Mouse (Mus musculus) heart, adult 2 months (tissue): ENCODE measurements at regions not wholly inside any gene's neighbourhood (a gene's known extent, or its start where the extent isn't known, plus 50 kb on each side); places are given as distances from the start of the nearest gene placed in this dataset.

ENCODE experiments used
- DNase-seq, 2 experiments: peaks; one replicate each; pipeline ENCODE4 v3.0.0; 2021
- H3K27ac ChIP-seq: fragments of 200-600 bp; 2 replicates; pipeline ENCODE4 v1.8.1; 2022
- H3K27me3 ChIP-seq: fragments of 200-500 bp; 2 replicates; pipeline ENCODE4 v1.6.1; 2012; ENCODE audit warnings: mild to moderate bottlenecking, low read length, inconsistent platforms, mixed read lengths; ENCODE audit not compliant: control insufficient read depth, insufficient read depth
- H3K36me3 ChIP-seq: fragments of 200-500 bp; 2 replicates; pipeline ENCODE4 v1.6.1; 2012; ENCODE audit warnings: low read length, inconsistent platforms; ENCODE audit not compliant: control insufficient read depth, insufficient read depth
- H3K4me1 ChIP-seq: fragments of 200-500 bp; 2 replicates; pipeline ENCODE4 v1.6.1; 2011; ENCODE audit warnings: low read length; ENCODE audit not compliant: control insufficient read depth, insufficient read depth
- H3K4me3 ChIP-seq: fragments of 200-600 bp; 2 replicates; pipeline ENCODE4 v1.8.1; 2022
- H3K79me2 ChIP-seq: fragments of 200-500 bp; replicated peaks from 2 replicates; pipeline ENCODE4 v1.6.1; 2012; ENCODE audit warnings: mild to moderate bottlenecking, inconsistent platforms, low read length, moderate library complexity, mixed read lengths; ENCODE audit not compliant: control insufficient read depth, insufficient read depth
- H3K9ac ChIP-seq: fragments of 200-500 bp; 2 replicates; pipeline ENCODE4 v1.6.1; 2012; ENCODE audit warnings: low read depth, mild to moderate bottlenecking, control low read depth, inconsistent platforms, low read length, mixed read lengths
- CTCF ChIP-seq: fragments of 200-600 bp; IDR thresholded peaks from 2 replicates; pipeline ENCODE4 v1.8.1; 2022; ENCODE audit warnings: antibody characterized with exemption, mild to moderate bottlenecking, moderate library complexity
- EP300 ChIP-seq: fragments of 200-500 bp; IDR thresholded peaks from 2 replicates; pipeline ENCODE4 v1.6.1; 2011; ENCODE audit warnings: low read depth, low read length, control low read depth; ENCODE audit not compliant: insufficient read depth
- POLR2A ChIP-seq: fragments of 200-500 bp; IDR thresholded peaks from 2 replicates; pipeline ENCODE4 v1.6.1; 2011; ENCODE audit warnings: mild to moderate bottlenecking, low read depth, low read length, control low read depth; ENCODE audit not compliant: insufficient read depth
- WGBS: fragments of 180-500 bp; shearing (Covaris S2); methylation state at CpG from one replicate; pipeline ENCODE4 v1.1.7; 2018; 5-methylcytosine and 5-hydroxymethylcytosine counted together
- intact Hi-C: fragments of 180-260 bp; cut with DNase I; formaldehyde crosslinking; loops from one replicate; pipeline ENCODE4 v1.15.1; 2025

- H3K27me3 ChIP-seq: no peaks in the 10 kb centered on the region
- no peaks in the 10 kb centered on the region for H3K4me1 ChIP-seq
- DNase-seq: no peak
- 51% methylated on average over 1 of the region's 1 CpGs for WGBS
- H3K36me3 ChIP-seq: no peaks in the 10 kb centered on the region
- TF ChIP-seq POLR2A: no peak
- no peak for TF ChIP-seq EP300
- TF ChIP-seq CTCF: no peak
- H3K9ac ChIP-seq: no peak overlapping the region
- H3K79me2 ChIP-seq: no peaks in the 10 kb centered on the region
- no peak overlapping the region for H3K27ac ChIP-seq
- intact Hi-C loops: no loop called here
- no peak overlapping the region for H3K4me3 ChIP-seq
Observed at GRCm38 (mm10) chr8:128239783-128240182, 118.6 kb upstream of the Nrp1 start.

DNA sequence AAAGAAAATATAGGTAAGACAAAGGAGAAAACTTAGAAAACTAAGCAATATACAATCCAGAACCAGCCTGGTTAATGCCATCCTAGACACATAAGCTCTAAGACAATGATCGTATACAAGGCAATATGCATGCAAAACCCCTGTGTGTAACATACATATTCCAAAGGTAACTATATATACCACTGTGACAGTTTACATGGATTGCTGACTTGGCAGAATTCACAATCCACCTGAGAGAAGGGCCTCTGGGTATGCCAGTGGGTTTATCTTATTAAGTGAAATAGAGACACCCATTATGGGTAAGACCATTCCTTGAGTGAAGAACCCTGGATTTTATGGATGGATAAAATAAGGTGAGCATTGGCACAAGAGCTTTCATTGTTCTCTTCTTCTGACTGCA lies 117.2 kb upstream of the Nrp1 start:
- 96% methylated on average over 1 of the region's 1 CpGs for WGBS

DNA sequence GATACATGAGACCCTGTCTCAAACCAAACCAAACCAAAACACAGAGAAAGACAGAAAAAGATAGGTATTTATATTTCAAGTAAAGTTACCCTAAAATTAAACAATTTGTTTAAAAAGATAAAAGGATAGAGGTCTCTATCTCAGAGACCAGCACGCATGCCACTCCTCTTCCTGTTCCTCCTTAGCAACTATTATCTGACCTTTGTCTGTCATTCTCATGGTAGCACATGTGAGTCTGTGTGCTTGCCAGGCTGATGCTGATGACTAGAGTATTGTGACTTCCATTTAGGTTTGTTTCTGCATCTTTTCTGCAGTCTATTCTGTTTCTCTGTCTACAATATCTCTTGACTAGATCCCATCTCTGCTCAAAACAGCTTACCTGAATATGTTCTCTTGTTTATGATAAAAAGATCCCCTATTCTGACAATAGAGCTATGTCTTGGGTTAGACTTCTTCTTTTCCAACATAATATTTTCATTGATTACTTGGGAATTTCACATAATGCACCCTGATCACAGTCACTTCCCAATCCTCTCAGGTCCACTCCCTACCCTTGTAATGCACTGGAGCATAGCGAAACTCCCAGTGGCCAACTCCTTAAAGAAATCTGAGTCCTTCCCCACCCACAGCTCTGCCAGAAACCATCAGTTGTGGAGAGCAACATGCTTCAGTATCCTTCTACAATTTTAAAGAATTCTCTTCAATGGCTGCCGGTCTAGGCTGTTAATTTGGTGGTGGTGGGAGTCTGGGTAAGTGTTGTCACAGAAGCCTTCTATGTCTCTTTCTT lies 115.7 kb upstream of the Nrp1 start:
- Histone ChIP-seq H3K9ac (no peak overlapping the region), H3K27ac (no peak overlapping the region), H3K36me3 (no peaks in the 10 kb centered on the region), H3K4me1 (no peaks in the 10 kb centered on the region), H3K79me2 (no peaks in the 10 kb centered on the region), H3K27me3 (no peaks in the 10 kb centered on the region), H3K4me3 (no peak overlapping the region)
- TF ChIP-seq EP300 (no peak), CTCF (no peak), POLR2A (no peak)
- no peak for DNase-seq
- WGBS: 82% methylated on average over 3 of the region's 3 CpGs
- intact Hi-C loops: no loop called here

More for the DNA sequence above, 117.2 kb upstream of the Nrp1 start:
- H3K27ac ChIP-seq: no peak overlapping the region
- no peak overlapping the region for H3K4me3 ChIP-seq
- TF ChIP-seq EP300 (no peak), POLR2A (no peak), CTCF (no peak)
- no peak for DNase-seq
- H3K36me3 ChIP-seq: no peaks in the 10 kb centered on the region
- H3K4me1 ChIP-seq: no peaks in the 10 kb centered on the region
- H3K27me3 ChIP-seq: no peaks in the 10 kb centered on the region
- no peak overlapping the region for H3K9ac ChIP-seq
- intact Hi-C loops: no loop called here
- H3K79me2 ChIP-seq: no peaks in the 10 kb centered on the region

- no peak for DNase-seq
- Histone ChIP-seq H3K4me1 (no peaks in the 10 kb centered on the region), H3K9ac (no peak overlapping the region), H3K27me3 (no peaks in the 10 kb centered on the region), H3K36me3 (no peaks in the 10 kb centered on the region), H3K27ac (no peak overlapping the region), H3K79me2 (no peaks in the 10 kb centered on the region), H3K4me3 (no peak overlapping the region)
- intact Hi-C loops: no loop called here
- WGBS: 63% methylated on average over 2 of the region's 2 CpGs
- TF ChIP-seq POLR2A (no peak), CTCF (no peak), EP300 (no peak)
Observed at GRCm38 (mm10) chr8:128251723-128252122, 106.7 kb upstream of the Nrp1 start.

- H3K4me1 ChIP-seq: no peaks in the 10 kb centered on the region
- no peak for DNase-seq
- no peak overlapping the region for H3K9ac ChIP-seq
- no peak overlapping the region for H3K4me3 ChIP-seq
- H3K27ac ChIP-seq: no peak overlapping the region
- WGBS: 92% methylated on average over 3 of the region's 3 CpGs
- no peaks in the 10 kb centered on the region for H3K36me3 ChIP-seq
- H3K27me3 ChIP-seq: no peaks in the 10 kb centered on the region
- no peaks in the 10 kb centered on the region for H3K79me2 ChIP-seq
- TF ChIP-seq EP300: no peak
- no peak for TF ChIP-seq POLR2A
- no peak for TF ChIP-seq CTCF
- intact Hi-C loops: no loop called here
Observed at GRCm38 (mm10) chr8:128260836-128261235, 97.6 kb upstream of the Nrp1 start.

DNA sequence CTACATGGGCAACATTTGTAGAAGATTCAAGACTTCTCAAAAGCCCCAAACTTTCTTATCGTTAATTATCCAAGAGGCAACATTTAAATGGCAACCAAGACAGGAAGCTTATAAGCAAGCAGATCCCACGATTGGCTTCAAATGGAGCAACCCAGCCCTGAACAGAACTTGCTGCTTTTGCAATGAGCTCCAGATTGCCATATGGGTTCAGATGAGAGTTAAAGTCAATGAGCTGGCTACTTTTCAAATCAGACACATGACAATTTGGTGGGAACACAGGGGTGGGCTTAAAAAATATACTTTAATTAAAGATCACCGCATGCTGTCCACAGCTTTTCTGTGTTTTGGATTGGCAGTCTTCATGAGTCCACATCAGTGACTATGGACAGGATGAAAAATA lies 97.0 kb upstream of the Nrp1 start:
- no peaks in the 10 kb centered on the region for H3K36me3 ChIP-seq
- intact Hi-C loops: no loop called here
- H3K79me2 ChIP-seq: no peaks in the 10 kb centered on the region
- WGBS: 87% methylated on average over 3 of the region's 3 CpGs
- H3K4me1 ChIP-seq: peaks cover 3% of the 10 kb centered on the region; the same call in 1 of the 2 replicates
- H3K27ac ChIP-seq: no peak overlapping the region
- TF ChIP-seq EP300: no peak
- no peak for TF ChIP-seq POLR2A
- no peak for TF ChIP-seq CTCF
- H3K4me3 ChIP-seq: no peak overlapping the region
- no peak overlapping the region for H3K9ac ChIP-seq
- DNase-seq: no peak
- no peaks in the 10 kb centered on the region for H3K27me3 ChIP-seq
